Mouse (Mus musculus) frontal cortex, postnatal 36 days (tissue): ENCODE measurements at regions not wholly inside any gene's neighbourhood (a gene's known extent, or its start where the extent isn't known, plus 50 kb on each side); places are given as distances from the start of the nearest gene placed in this dataset.

Experiments used
- DNase-seq, 2 experiments: peaks; one replicate each; pipeline ENCODE4 v3.0.0; 2022; ENCODE audit warnings: low spot score in 2 of 2

- peak; percentile 71 to 74 for DNase-seq
Observed at GRCm38 (mm10) chr5:149338016-149338696, 73.4 kb upstream of the Medag start.

- no peak for DNase-seq
Observed at GRCm38 (mm10) chr5:149338697-149339078, 72.9 kb upstream of the Medag start.

GRCm38 (mm10) chr5:149340361-149340760 is 71.2 kb upstream of the Medag start:
- DNase-seq, result no peak

- no peak for DNase-seq
Observed at GRCm38 (mm10) chr5:149341461-149341860, 70.1 kb upstream of the Medag start.

- no peak for DNase-seq
Observed at GRCm38 (mm10) chr5:149343610-149344527, 67.7 kb upstream of the Medag start.

GRCm38 (mm10) chr5:149344528-149344855 is 67.1 kb upstream of the Medag start:
- no peak for DNase-seq

GRCm38 (mm10) chr5:149345161-149345560 is 66.4 kb upstream of the Medag start:
- DNase-seq, result no peak

GRCm38 (mm10) chr5:149349685-149350084 is 61.9 kb upstream of the Medag start:
- no peak for DNase-seq

GRCm38 (mm10) chr5:149353039-149353655 is 58.4 kb upstream of the Medag start:
- DNase-seq, result no peak

- no peak for DNase-seq
Observed at GRCm38 (mm10) chr5:149354448-149355115, 57.0 kb upstream of the Medag start.

- DNase-seq, result no peak
Observed at GRCm38 (mm10) chr5:149355131-149355530, 56.4 kb upstream of the Medag start.

GRCm38 (mm10) chr5:149356970-149357369 is 54.6 kb upstream of the Medag start:
- DNase-seq, result no peak
